Mouse (Mus musculus) megakaryocyte, embryonic 14.5 days (primary cell): Measurements from ENCODE around the gene Alpk1.

ENCODE experiments used
- FLI1 ChIP-seq: IDR thresholded peaks from 2 replicates; pipeline ENCODE4 v1.6.1; 2012; ENCODE audit warnings: low read length, inconsistent platforms, mixed read lengths
- GATA1 ChIP-seq: IDR thresholded peaks from 3 replicates; pipeline ENCODE4 v1.6.1; 2012; ENCODE audit warnings: mixed read lengths, low read length, inconsistent platforms, borderline replicate concordance

GRCm38 (mm10) chr3:127743614-127744365 is 36.5 kb downstream of the Alpk1 start:
- TF ChIP-seq GATA1 (no peak), FLI1 (no peak)
